ENCODE assay signal across 8 mouse cellular contexts in genomic region chr9:109058006-109058765, GRCm38 (mm10). TPM values are rescaled to one million over a fixed set of nuclear protein-coding genes. Genes with fewer than 3 reads are reported as not detected.
DNase-seq lines count a peak whose midpoint lies in the region; ATAC-seq and TF ChIP-seq lines count a peak whose summit lies in the region.

No protein-coding gene starts in this region.

- WGBS in kidney, adult 2 months, result 84% methylated on average over 19 of the region's 19 CpGs
- 90% methylated on average over 19 of the region's 19 CpGs for WGBS in embryonic facial prominence, embryonic 14.5 days
- WGBS in limb, embryonic 14.5 days, result 89% methylated on average over 19 of the region's 19 CpGs

- no peaks in the 10 kb centered on the region for H3K36me3 ChIP-seq in kidney, adult 2 months (ENCODE audit: control insufficient read depth, insufficient read depth, low read length)
- H3K36me3 ChIP-seq in embryonic facial prominence, embryonic 14.5 days (ENCODE audit: control insufficient read depth, insufficient read depth, low read length), result peaks cover 52% of the 10 kb centered on the region
- H3K36me3 ChIP-seq in limb, embryonic 14.5 days (ENCODE audit: control insufficient read depth, insufficient read depth, low read length), result peaks cover 56% of the 10 kb centered on the region

- H3K4me2 ChIP-seq in embryonic facial prominence, embryonic 14.5 days (ENCODE audit: low read depth, low read length), result peak overlapping the region; percentile 62; the same call in 1 of the 2 replicates
- H3K4me2 ChIP-seq in limb, embryonic 14.5 days (replicated peaks; ENCODE audit: low read depth, low read length, severe bottlenecking), result no peak overlapping the region; the same call in 1 of the 2 replicates

- no peaks in the 10 kb centered on the region for H3K27me3 ChIP-seq in kidney, adult 2 months (replicated peaks; ENCODE audit: control insufficient read depth, insufficient read depth, low read length)
- H3K27me3 ChIP-seq in embryonic facial prominence, embryonic 14.5 days (replicated peaks; ENCODE audit: control insufficient read depth, insufficient read depth, low read length), result no peaks in the 10 kb centered on the region
- H3K27me3 ChIP-seq in limb, embryonic 14.5 days (ENCODE audit: control insufficient read depth, insufficient read depth, low read length), result no peaks in the 10 kb centered on the region

- no peak for ATAC-seq in embryonic facial prominence, embryonic 14.5 days (ENCODE audit: low read depth)
- no peak for ATAC-seq in limb, embryonic 14.5 days (ENCODE audit: low FRiP score, low read depth)

- H3K9ac ChIP-seq in embryonic facial prominence, embryonic 14.5 days (ENCODE audit: low read depth, low read length), result peak overlapping the region; percentile 61
- 0 out of 2 replicates have a peak overlapping the region, but pooled peaks have one; percentile 59 for H3K9ac ChIP-seq in limb, embryonic 14.5 days (ENCODE audit: low read depth, low read length, severe bottlenecking)

- intact Hi-C loops in gastrocnemius, postnatal 14 days (cut with DNase I; ENCODE audit: low total_unique reads), result loop anchor here (2.0 kb wide), 1 partner anchor 53 kb away; no protein-coding TSS in a partner anchor

- H3K4me3 ChIP-seq in kidney, adult 2 months (ENCODE audit: insufficient read depth, low read depth, low read length), result peak overlapping the region; percentile 56; the same call in 1 of the 2 replicates
- peak overlapping the region; percentile 36; the same call in 1 of the 2 replicates for H3K4me3 ChIP-seq in embryonic facial prominence, embryonic 14.5 days (ENCODE audit: low read depth, low read length)
- no peak overlapping the region for H3K4me3 ChIP-seq in limb, embryonic 14.5 days (replicated peaks; ENCODE audit: low read length)

- H3K9me3 ChIP-seq in embryonic facial prominence, embryonic 14.5 days (ENCODE audit: control insufficient read depth, low read length), result no peaks in the 10 kb centered on the region
- no peaks in the 10 kb centered on the region for H3K9me3 ChIP-seq in limb, embryonic 14.5 days (ENCODE audit: control insufficient read depth, low read length)

- peak overlapping the region; percentile 50; the same call in 1 of the 2 replicates for H3K27ac ChIP-seq in kidney, adult 2 months (ENCODE audit: insufficient read depth, low read depth, low read length)
- peak overlapping the region; percentile 84 for H3K27ac ChIP-seq in embryonic facial prominence, embryonic 14.5 days (replicated peaks; ENCODE audit: low read depth, low read length)
- no peak overlapping the region for H3K27ac ChIP-seq in limb, embryonic 14.5 days (replicated peaks; ENCODE audit: low read depth, low read length)

- no peak for TF ChIP-seq CTCF in kidney, adult 2 months (conservative IDR thresholded peaks at IDR 0.05; ENCODE audit: insufficient read depth, insufficient read length, low read depth, low read length)

- no peak for TF ChIP-seq POLR2A in kidney, adult 2 months (IDR thresholded peaks at IDR 0.05; ENCODE audit: low read depth, low read length)
- TF ChIP-seq POLR2A in limb, embryonic 14.5 days (IDR thresholded peaks at IDR 0.05; ENCODE audit: borderline replicate concordance, extremely low read depth, insufficient read depth, insufficient read length), result no peak

- H3K4me1 ChIP-seq in kidney, adult 2 months (ENCODE audit: control insufficient read depth, insufficient read depth, low read length), result peaks cover 7% of the 10 kb centered on the region; the same call in 1 of the 2 replicates
- H3K4me1 ChIP-seq in embryonic facial prominence, embryonic 14.5 days (ENCODE audit: control insufficient read depth, insufficient read depth, low read length), result peaks cover 11% of the 10 kb centered on the region
- peaks cover 13% of the 10 kb centered on the region; the same call in 1 of the 2 replicates for H3K4me1 ChIP-seq in limb, embryonic 14.5 days (ENCODE audit: control insufficient read depth, insufficient read depth, low read length)

- DNase-seq in kidney, adult 2 months, result no peak
- DNase-seq in kidney, postnatal 14 days, result no peak
- peak; percentile 43 to 56 for DNase-seq in CD8-positive naive resting alpha-beta T cell, adult 2 months (ENCODE audit: low read depth in 2 of 2, low spot score in 2 of 2)
- no peak for DNase-seq in embryonic facial prominence, embryonic 14.5 days (ENCODE audit: low spot score)
- DNase-seq in limb, embryonic 14.5 days (ENCODE audit: low spot score), result no peak
- no peak for DNase-seq in thymus, postnatal 25 days
- DNase-seq in gastrocnemius, postnatal 14 days, result no peak
- DNase-seq in frontal cortex, postnatal 25 days (ENCODE audit: low spot score in 2 of 2), result no peak

RNA-seq across cellular contexts. Expression of gene Trex1, which starts 1.3 kb away (rescaled TPM):
- 45.2 and 46.7 TPM in 2 replicates for polyA plus RNA-seq in kidney, adult 2 months (2012; rRNA removed)
- 15.5 and 17.6 TPM in 2 replicates for polyA plus RNA-seq in embryonic facial prominence, embryonic 14.5 days (2014; fragmentation: Nextera tagmentation; extraction: Ambion mirVana)
- 33.5 and 50.8 TPM in 2 replicates for polyA plus RNA-seq in limb, embryonic 14.5 days (2012; rRNA removed)
- polyA plus RNA-seq in limb, embryonic 14.5 days (2014; fragmentation: Nextera tagmentation; extraction: Ambion mirVana), result 12.5 and 13.7 TPM in 2 replicates
- 10 to 100 TPM; 10.7 to 11.4 TPM for total RNA-seq in gastrocnemius, postnatal 14 days (2021)

RNA-seq across cellular contexts. Expression of gene Atrip, which starts 15.7 kb away (rescaled TPM):
- polyA plus RNA-seq in kidney, adult 2 months (2012; rRNA removed), result 20.2 and 20.9 TPM in 2 replicates
- 19.5 and 25.0 TPM in 2 replicates for polyA plus RNA-seq in embryonic facial prominence, embryonic 14.5 days (2014; fragmentation: Nextera tagmentation; extraction: Ambion mirVana)
- 30.5 and 40.3 TPM in 2 replicates for polyA plus RNA-seq in limb, embryonic 14.5 days (2012; rRNA removed)
- polyA plus RNA-seq in limb, embryonic 14.5 days (2014; fragmentation: Nextera tagmentation; extraction: Ambion mirVana), result 22.2 and 25.1 TPM in 2 replicates
- total RNA-seq in gastrocnemius, postnatal 14 days (2021), result 1 to 10 TPM; 7.4 to 7.5 TPM

RNA-seq across cellular contexts. Expression of gene Shisa5, which starts 19.8 kb away (rescaled TPM):
- polyA plus RNA-seq in kidney, adult 2 months (2012; rRNA removed), result 467 and 688 TPM in 2 replicates
- polyA plus RNA-seq in embryonic facial prominence, embryonic 14.5 days (2014; fragmentation: Nextera tagmentation; extraction: Ambion mirVana), result 81.7 and 90.0 TPM in 2 replicates
- 150 and 245 TPM in 2 replicates for polyA plus RNA-seq in limb, embryonic 14.5 days (2012; rRNA removed)
- polyA plus RNA-seq in limb, embryonic 14.5 days (2014; fragmentation: Nextera tagmentation; extraction: Ambion mirVana), result 82.4 and 86.7 TPM in 2 replicates
- 10 to 100 TPM; 24.4 to 26.3 TPM for total RNA-seq in gastrocnemius, postnatal 14 days (2021)

RNA-seq across cellular contexts. Expression of gene Ccdc51, which starts 24.1 kb away (rescaled TPM):
- 11.4 and 11.7 TPM in 2 replicates for polyA plus RNA-seq in kidney, adult 2 months (2012; rRNA removed)
- polyA plus RNA-seq in embryonic facial prominence, embryonic 14.5 days (2014; fragmentation: Nextera tagmentation; extraction: Ambion mirVana), result 11.4 and 11.6 TPM in 2 replicates
- 9.0 and 9.1 TPM in 2 replicates for polyA plus RNA-seq in limb, embryonic 14.5 days (2012; rRNA removed)
- polyA plus RNA-seq in limb, embryonic 14.5 days (2014; fragmentation: Nextera tagmentation; extraction: Ambion mirVana), result 13.5 and 15.3 TPM in 2 replicates
- total RNA-seq in gastrocnemius, postnatal 14 days (2021), result 1 to 10 TPM; 7.3 to 7.8 TPM

RNA-seq across cellular contexts. Expression of gene Tma7, which starts 24.2 kb away (rescaled TPM):
- 42.4 and 80.7 TPM in 2 replicates for polyA plus RNA-seq in kidney, adult 2 months (2012; rRNA removed)
- 612 and 655 TPM in 2 replicates for polyA plus RNA-seq in embryonic facial prominence, embryonic 14.5 days (2014; fragmentation: Nextera tagmentation; extraction: Ambion mirVana)
- polyA plus RNA-seq in limb, embryonic 14.5 days (2012; rRNA removed), result 122 and 191 TPM in 2 replicates
- polyA plus RNA-seq in limb, embryonic 14.5 days (2014; fragmentation: Nextera tagmentation; extraction: Ambion mirVana), result 658 and 664 TPM in 2 replicates
- 100 to 1,000 TPM; 184 to 190 TPM for total RNA-seq in gastrocnemius, postnatal 14 days (2021)

Comparison
In these comparisons a context has a peak if more than half of its experiments do, and no peak if none do; other contexts are left out.
1. DNase-seq: peak in CD8-positive naive resting alpha-beta T cell, adult 2 months (2 of 2); none in kidney, adult 2 months (single experiment), kidney, postnatal 14 days (single experiment), embryonic facial prominence, embryonic 14.5 days (single experiment), limb, embryonic 14.5 days (single experiment), thymus, postnatal 25 days (single experiment), gastrocnemius, postnatal 14 days (single experiment) and frontal cortex, postnatal 25 days (0 of 2).